Comparison of ENCODE assay signal across 9 mouse cellular contexts in the genomic region with DNA sequence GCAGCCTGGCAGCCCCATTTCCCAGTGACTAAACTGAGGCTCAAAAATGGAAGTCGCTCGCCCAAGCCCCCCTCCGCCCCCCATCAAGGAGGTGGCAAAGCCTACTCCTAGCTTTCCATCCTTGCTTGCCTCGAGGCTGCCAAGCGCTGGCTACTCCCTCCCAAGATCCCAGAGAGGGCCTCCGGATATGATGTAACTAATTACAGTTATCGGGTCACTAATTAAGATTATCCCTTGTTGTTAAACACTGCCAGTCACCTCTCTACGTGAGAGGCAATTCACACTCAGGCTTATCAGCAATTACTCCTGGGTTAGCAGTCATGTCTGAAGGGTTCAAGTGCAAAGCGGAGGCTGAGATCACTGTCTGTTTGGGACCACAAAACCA. TPM values are rescaled to one million over a fixed set of nuclear protein-coding genes. Genes with fewer than 3 reads are reported as not detected.
DNase-seq lines count a peak whose midpoint lies in the region; ATAC-seq lines count a peak whose summit lies in the region.
"Had no signal": no experiment of that assay in that cellular context is flagged by ENCODE, and none has a peak within 500 bp of the region (broad histone marks: within the 10 kb centered on the region; RNA-seq: fewer than 3 reads in every experiment).

No protein-coding gene starts in this region.

- 0 out of 2 replicates have a peak, but pooled peaks have one; percentile 8 for ATAC-seq in kidney, embryonic 14.5 days (ENCODE audit: low FRiP score, low TSS enrichment)
- no peak for ATAC-seq in embryonic facial prominence, embryonic 14.5 days (ENCODE audit: low read depth)
- ATAC-seq in intestine, embryonic 15.5 days: peak; percentile 58
- ATAC-seq in neural tube, embryonic 13.5 days (ENCODE audit: low read depth): no peak

- intact Hi-C loops in gastrocnemius, postnatal 36 days (cut with DNase I): no loop called here

- H3K4me3 ChIP-seq in kidney, embryonic 14.5 days (ENCODE audit: low read length): peak overlapping the region; percentile 73
- H3K4me3 ChIP-seq in embryonic facial prominence, embryonic 14.5 days (ENCODE audit: low read depth, low read length): peak overlapping the region; percentile 66
- peak overlapping the region; percentile 75 for H3K4me3 ChIP-seq in intestine, embryonic 15.5 days (replicated peaks)
- peak overlapping the region; percentile 80 for H3K4me3 ChIP-seq in neural tube, embryonic 13.5 days

- peak overlapping the region; percentile 96 for H3K9ac ChIP-seq in kidney, embryonic 14.5 days (ENCODE audit: low read depth, low read length)
- H3K9ac ChIP-seq in embryonic facial prominence, embryonic 14.5 days (ENCODE audit: low read depth, low read length): peak overlapping the region; percentile 93
- peak overlapping the region; percentile 90 for H3K9ac ChIP-seq in intestine, embryonic 15.5 days
- H3K9ac ChIP-seq in neural tube, embryonic 13.5 days: peak overlapping the region; percentile 98

- peak overlapping the region; percentile 73 for H3K27ac ChIP-seq in kidney, embryonic 14.5 days (ENCODE audit: low read depth, low read length)
- peak overlapping the region; percentile 88; the same call in 1 of the 2 replicates for H3K27ac ChIP-seq in embryonic facial prominence, embryonic 14.5 days (replicated peaks; ENCODE audit: low read depth, low read length)
- peak overlapping the region; percentile 86 for H3K27ac ChIP-seq in intestine, embryonic 15.5 days
- peak overlapping the region; percentile 97 for H3K27ac ChIP-seq in neural tube, embryonic 13.5 days (replicated peaks)

- H3K9me3 ChIP-seq in kidney, embryonic 14.5 days (ENCODE audit: control insufficient read depth, low read length): no peaks in the 10 kb centered on the region
- H3K9me3 ChIP-seq in embryonic facial prominence, embryonic 14.5 days (ENCODE audit: control insufficient read depth, low read length): no peaks in the 10 kb centered on the region
- H3K9me3 ChIP-seq in intestine, embryonic 15.5 days: no peaks in the 10 kb centered on the region
- no peaks in the 10 kb centered on the region for H3K9me3 ChIP-seq in neural tube, embryonic 13.5 days
- H3K9me3 ChIP-seq: megakaryocyte, embryonic 14.5 days had no signal

- H3K36me3 ChIP-seq in kidney, embryonic 14.5 days (ENCODE audit: control insufficient read depth, insufficient read depth, low read length): peaks cover 5% of the 10 kb centered on the region; the same call in 1 of the 2 replicates
- H3K36me3 ChIP-seq in embryonic facial prominence, embryonic 14.5 days (ENCODE audit: control insufficient read depth, insufficient read depth, low read length): 0 out of 2 replicates have a peak, but pooled peaks cover 4% of the 10 kb centered on the region
- H3K36me3 ChIP-seq in intestine, embryonic 15.5 days: no peaks in the 10 kb centered on the region
- peaks cover 9% of the 10 kb centered on the region; the same call in 1 of the 2 replicates for H3K36me3 ChIP-seq in neural tube, embryonic 13.5 days

- no peaks in the 10 kb centered on the region for H3K27me3 ChIP-seq in kidney, embryonic 14.5 days (ENCODE audit: control insufficient read depth, insufficient read depth, low read length)
- H3K27me3 ChIP-seq in embryonic facial prominence, embryonic 14.5 days (replicated peaks; ENCODE audit: control insufficient read depth, insufficient read depth, low read length): no peaks in the 10 kb centered on the region
- no peaks in the 10 kb centered on the region for H3K27me3 ChIP-seq in intestine, embryonic 15.5 days (replicated peaks)
- no peaks in the 10 kb centered on the region for H3K27me3 ChIP-seq in neural tube, embryonic 13.5 days

- no peak for DNase-seq in kidney, postnatal 10 days
- no peak for DNase-seq in embryonic facial prominence, embryonic 14.5 days (ENCODE audit: low spot score)
- no peak for DNase-seq in spleen, postnatal 36 days (ENCODE audit: low spot score in 2 of 2)
- no peak for DNase-seq in frontal cortex, adult 2 months (ENCODE audit: extremely low spot score in 1 of 2, low spot score in 1 of 2)
- no peak for DNase-seq in gastrocnemius, postnatal 36 days

- 21% methylated on average over 9 of the region's 9 CpGs for WGBS in kidney, embryonic 14.5 days
- WGBS in embryonic facial prominence, embryonic 14.5 days: 20% methylated on average over 9 of the region's 9 CpGs
- 23% methylated on average over 9 of the region's 9 CpGs for WGBS in intestine, embryonic 15.5 days
- WGBS in neural tube, embryonic 13.5 days: 19% methylated on average over 9 of the region's 9 CpGs

- H3K4me2 ChIP-seq in kidney, embryonic 14.5 days (replicated peaks; ENCODE audit: low read depth, low read length): peak overlapping the region; percentile 79
- H3K4me2 ChIP-seq in embryonic facial prominence, embryonic 14.5 days (ENCODE audit: low read depth, low read length): peak overlapping the region; percentile 63
- H3K4me2 ChIP-seq in intestine, embryonic 15.5 days (replicated peaks): peak overlapping the region; percentile 79
- peak overlapping the region; percentile 77 for H3K4me2 ChIP-seq in neural tube, embryonic 13.5 days

- peaks cover 16% of the 10 kb centered on the region for H3K4me1 ChIP-seq in kidney, embryonic 14.5 days (ENCODE audit: control insufficient read depth, insufficient read depth, low read length)
- peaks cover 10% of the 10 kb centered on the region for H3K4me1 ChIP-seq in embryonic facial prominence, embryonic 14.5 days (ENCODE audit: control insufficient read depth, insufficient read depth, low read length)
- H3K4me1 ChIP-seq in intestine, embryonic 15.5 days (replicated peaks): peaks cover 24% of the 10 kb centered on the region
- peaks cover 56% of the 10 kb centered on the region for H3K4me1 ChIP-seq in neural tube, embryonic 13.5 days (replicated peaks)

RNA-seq across cellular contexts. Expression of a gene that starts 16.6 kb away (rescaled TPM):
- 11.8 and 18.2 TPM in 2 replicates for polyA plus RNA-seq in kidney, embryonic 14.5 days (2014; fragmentation: Nextera tagmentation; extraction: Ambion mirVana)
- 13.4 and 14.8 TPM in 2 replicates for polyA plus RNA-seq in embryonic facial prominence, embryonic 14.5 days (2014; fragmentation: Nextera tagmentation; extraction: Ambion mirVana)
- polyA plus RNA-seq in intestine, embryonic 15.5 days (2015; fragmentation: Nextera tagmentation; extraction: Ambion mirVana): 15.3 and 16.2 TPM in 2 replicates
- 28.6 and 28.8 TPM in 2 replicates for polyA plus RNA-seq in neural tube, embryonic 13.5 days (2015; fragmentation: Nextera tagmentation; extraction: Ambion mirVana)
- 28.9 and 29.2 TPM in 2 replicates for polyA plus RNA-seq in frontal cortex, adult 2 months (2012; rRNA removed)
- total RNA-seq in gastrocnemius, postnatal 36 days (2021): 10 to 100 TPM; 39.0 to 49.9 TPM

RNA-seq across cellular contexts. Expression of a gene that starts 51.1 kb away (rescaled TPM):
- polyA plus RNA-seq in kidney, embryonic 14.5 days (2014; fragmentation: Nextera tagmentation; extraction: Ambion mirVana): 35.3 and 45.2 TPM in 2 replicates
- 31.1 and 31.6 TPM in 2 replicates for polyA plus RNA-seq in embryonic facial prominence, embryonic 14.5 days (2014; fragmentation: Nextera tagmentation; extraction: Ambion mirVana)
- polyA plus RNA-seq in intestine, embryonic 15.5 days (2015; fragmentation: Nextera tagmentation; extraction: Ambion mirVana): 37.8 and 43.8 TPM in 2 replicates
- 23.4 and 30.7 TPM in 2 replicates for polyA plus RNA-seq in neural tube, embryonic 13.5 days (2015; fragmentation: Nextera tagmentation; extraction: Ambion mirVana)
- polyA plus RNA-seq in frontal cortex, adult 2 months (2012; rRNA removed): 46.3 and 49.8 TPM in 2 replicates
- total RNA-seq in gastrocnemius, postnatal 36 days (2021): 1 to 10 TPM; 8.1 to 9.5 TPM

Comparison
In these comparisons a context has a peak if more than half of its experiments do, and no peak if none do; other contexts are left out.
1. ATAC-seq: peak in kidney, embryonic 14.5 days (single experiment) and intestine, embryonic 15.5 days (single experiment); none in embryonic facial prominence, embryonic 14.5 days (single experiment) and neural tube, embryonic 13.5 days (single experiment).
2. Peak in every context shown above with its lines, with median percentiles within 50 percentile points of each other: H3K27ac ChIP-seq, H3K4me2 ChIP-seq, H3K4me3 ChIP-seq and H3K9ac ChIP-seq.